Mouse (Mus musculus) hindbrain, postnatal 0 days (tissue): ENCODE measurements at regions not wholly inside any gene's neighbourhood (a gene's known extent, or its start where the extent isn't known, plus 50 kb on each side); places are given as distances from the start of the nearest gene placed in this dataset.

Source experiments
- ATAC-seq: fragments of 200-750 bp; cut with Nextera tagmentation; 2 replicates; pipeline ENCODE4 v1.8.0; 2017; ENCODE audit warnings: mild to moderate bottlenecking, moderate TSS enrichment, moderate library complexity
- DNase-seq: peaks from one replicate; pipeline ENCODE4 v3.0.0-alpha.2; 2015; ENCODE audit warnings: low spot score
- H3K27ac ChIP-seq: fragments of 300-500 bp; sonication (generic); 2 replicates; pipeline ENCODE4 v1.5.1; 2014; ENCODE audit warnings: mild to moderate bottlenecking
- H3K27me3 ChIP-seq: fragments of 300-500 bp; sonication (generic); 2 replicates; pipeline ENCODE4 v1.6.1; 2014; ENCODE audit warnings: low read length, mixed read lengths; ENCODE audit not compliant: insufficient read depth
- H3K36me3 ChIP-seq: fragments of 300-500 bp; sonication (generic); 2 replicates; pipeline ENCODE4 v1.6.1; 2014; ENCODE audit warnings: low read length, mixed read lengths; ENCODE audit not compliant: insufficient read depth
- H3K4me1 ChIP-seq: fragments of 300-500 bp; sonication (generic); 2 replicates; pipeline ENCODE4 v1.6.1; 2014; ENCODE audit warnings: antibody characterized with exemption, low read length, mixed read lengths; ENCODE audit not compliant: insufficient read depth
- H3K4me2 ChIP-seq: fragments of 300-500 bp; sonication (generic); 2 replicates; pipeline ENCODE4 v1.6.1; 2014; ENCODE audit warnings: low read depth, mild to moderate bottlenecking, low read length, moderate library complexity, mixed read lengths
- H3K4me3 ChIP-seq: fragments of 300-500 bp; sonication (generic); 2 replicates; pipeline ENCODE4 v1.5.1; 2014; ENCODE audit warnings: low read length
- H3K9ac ChIP-seq: fragments of 300-500 bp; sonication (generic); replicated peaks from 2 replicates; pipeline ENCODE4 v1.6.1; 2014; ENCODE audit warnings: mild to moderate bottlenecking, low read length, moderate library complexity, mixed read lengths
- H3K9me3 ChIP-seq: fragments of 300-500 bp; sonication (generic); 2 replicates; pipeline ENCODE4 v1.6.1; 2016; ENCODE audit warnings: low read length, mixed read lengths
- CTCF ChIP-seq: IDR thresholded peaks from 2 replicates; pipeline ENCODE4 v1.5.1; 2016; ENCODE audit warnings: antibody characterized with exemption, control low read depth, low read depth
- WGBS: fragments of 180-500 bp; shearing (Covaris S2); extraction: QIAGEN DNeasy Blood & Tissue Kit; methylation state at CpG from one replicate; pipeline ENCODE4 v1.1.7; 2014; 5-methylcytosine and 5-hydroxymethylcytosine counted together

DNA sequence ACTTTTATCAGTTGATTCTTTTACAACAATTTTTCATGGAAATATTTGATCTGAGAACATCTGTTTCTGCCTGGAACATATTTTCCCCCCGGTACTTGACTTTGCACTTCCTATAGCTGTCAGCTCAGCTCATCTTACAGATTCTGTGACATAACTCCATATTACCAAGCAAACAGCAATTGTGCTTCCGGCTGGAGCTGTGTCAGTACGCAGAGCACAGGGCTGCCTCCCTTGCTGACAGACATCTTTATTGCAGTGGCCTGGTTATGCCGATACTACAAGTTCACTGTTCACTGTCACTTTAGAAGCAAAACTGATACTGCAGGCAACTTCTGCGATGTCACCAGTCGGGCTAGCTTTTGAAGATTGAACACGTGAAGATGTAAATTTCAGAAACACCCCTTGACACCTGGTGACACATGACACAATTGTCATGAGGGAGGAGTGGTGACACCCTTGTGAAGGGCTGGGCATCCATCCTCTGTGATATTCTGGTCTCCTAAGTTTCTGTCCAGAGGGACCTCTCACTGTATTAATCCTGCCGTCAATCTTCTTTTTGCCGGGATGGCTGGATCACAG is 81.0 kb upstream of the Glrp1 start:
- DNase-seq (no peak), ATAC-seq (no peak)
- 72% methylated on average over 9 of the region's 9 CpGs for WGBS
- Histone ChIP-seq H3K27me3 (no peaks in the 10 kb centered on the region), H3K9ac (no peak overlapping the region), H3K9me3 (no peaks in the 10 kb centered on the region), H3K4me1 (peaks cover 7% of the 10 kb centered on the region; the same call in 1 of the 2 replicates), H3K27ac (no peak overlapping the region), H3K36me3 (no peaks in the 10 kb centered on the region), H3K4me3 (no peak overlapping the region), H3K4me2 (no peak overlapping the region)
- TF ChIP-seq CTCF = no peak

DNA sequence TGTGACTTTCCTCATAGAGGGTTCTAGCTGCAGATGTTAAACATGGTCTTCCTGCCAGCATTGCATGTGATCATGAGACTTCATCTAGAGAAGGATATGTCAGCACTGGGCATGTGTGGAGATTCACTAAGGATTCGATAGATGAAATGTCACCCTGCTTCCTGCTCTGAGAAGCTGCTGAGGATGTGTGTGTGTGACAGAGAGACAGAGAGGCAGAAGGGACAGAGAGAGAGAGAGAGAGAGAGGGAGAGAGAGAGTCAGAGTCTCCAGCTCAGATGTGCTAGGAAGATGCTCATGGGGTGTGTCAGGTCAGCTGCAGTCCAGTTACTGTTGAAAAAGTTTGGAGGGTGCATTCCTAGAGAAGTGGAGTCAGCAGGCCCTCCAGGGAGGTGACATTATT is 78.9 kb upstream of the Glrp1 start:
- Histone ChIP-seq H3K27ac (no peak overlapping the region), H3K9me3 (no peaks in the 10 kb centered on the region), H3K27me3 (no peaks in the 10 kb centered on the region), H3K9ac (no peak overlapping the region), H3K36me3 (no peaks in the 10 kb centered on the region), H3K4me1 (no peaks in the 10 kb centered on the region), H3K4me3 (no peak overlapping the region), H3K4me2 (no peak overlapping the region)
- no peak for ATAC-seq
- TF ChIP-seq CTCF = no peak
- 90% methylated on average over 1 of the region's 1 CpGs for WGBS
- DNase-seq = no peak

DNA sequence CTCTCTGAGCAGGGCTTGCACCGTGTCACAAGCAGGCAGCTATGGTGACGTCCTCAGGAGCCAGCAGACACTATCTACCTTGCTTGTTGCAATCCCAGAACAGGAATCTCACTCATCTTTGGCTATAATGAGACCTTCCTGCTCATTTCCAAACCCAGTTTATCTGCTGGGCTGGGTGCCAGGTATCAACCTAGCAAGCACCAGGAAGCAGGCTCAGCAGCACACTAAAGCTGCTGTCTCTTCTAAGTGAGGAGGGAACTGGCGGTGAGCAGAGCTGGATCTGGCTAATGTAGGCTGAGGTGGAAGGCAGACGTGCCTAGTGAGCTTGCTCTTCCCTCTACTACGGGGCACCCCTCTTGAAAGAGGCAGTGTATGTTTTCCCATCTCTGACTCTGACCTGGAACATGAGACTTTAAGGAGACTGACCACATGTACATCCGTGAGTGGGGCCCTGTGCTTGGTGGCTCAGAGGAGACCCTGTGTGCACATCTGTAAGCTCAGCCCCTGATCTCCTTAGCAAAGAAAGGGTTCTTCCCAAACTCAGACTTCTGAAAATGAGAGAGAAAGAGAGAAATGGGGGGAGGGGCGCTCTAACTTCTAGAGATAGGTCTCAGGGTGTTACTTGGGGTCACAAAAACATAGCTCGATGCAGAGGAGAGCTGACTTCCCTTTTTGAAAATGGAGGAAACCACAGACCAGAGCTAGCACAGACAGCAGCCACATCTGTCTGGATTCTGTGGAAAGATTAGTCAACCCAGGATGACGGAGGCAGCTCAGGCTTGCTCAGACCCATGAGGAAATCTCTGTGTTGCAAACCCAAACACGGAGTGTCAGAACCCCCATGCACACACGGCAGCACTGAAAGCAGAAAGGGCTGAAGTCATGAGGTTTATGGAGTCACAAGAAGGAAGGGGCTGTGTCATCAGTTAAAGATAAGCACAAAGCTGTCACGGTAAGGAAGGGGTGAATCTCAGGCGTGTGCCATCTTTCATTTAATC is 77.3 kb upstream of the Glrp1 start:
- no peak for DNase-seq
- no peak overlapping the region for H3K9ac ChIP-seq
- no peaks in the 10 kb centered on the region for H3K9me3 ChIP-seq
- ATAC-seq = no peak
- no peaks in the 10 kb centered on the region for H3K4me1 ChIP-seq
- WGBS = 77% methylated on average over 13 of the region's 13 CpGs
- H3K36me3 ChIP-seq = no peaks in the 10 kb centered on the region
- H3K27me3 ChIP-seq = no peaks in the 10 kb centered on the region
- no peak for TF ChIP-seq CTCF
- H3K4me2 ChIP-seq = no peak overlapping the region
- H3K27ac ChIP-seq = no peak overlapping the region
- H3K4me3 ChIP-seq = no peak overlapping the region

GRCm38 (mm10) chr1:88586128-88586527 is 76.3 kb upstream of the Glrp1 start:
- Histone ChIP-seq H3K9ac (no peak overlapping the region), H3K36me3 (no peaks in the 10 kb centered on the region), H3K9me3 (no peaks in the 10 kb centered on the region), H3K27me3 (no peaks in the 10 kb centered on the region), H3K4me1 (no peaks in the 10 kb centered on the region), H3K27ac (no peak overlapping the region), H3K4me3 (no peak overlapping the region), H3K4me2 (no peak overlapping the region)
- ATAC-seq (no peak), DNase-seq (no peak)
- no peak for TF ChIP-seq CTCF
- WGBS = 85% methylated on average over 2 of the region's 2 CpGs

- Histone ChIP-seq H3K4me3 (no peak overlapping the region), H3K9ac (no peak overlapping the region), H3K4me1 (no peaks in the 10 kb centered on the region), H3K36me3 (no peaks in the 10 kb centered on the region), H3K27ac (no peak overlapping the region), H3K27me3 (no peaks in the 10 kb centered on the region), H3K4me2 (no peak overlapping the region), H3K9me3 (no peaks in the 10 kb centered on the region)
- DNase-seq (no peak), ATAC-seq (no peak)
- 61% methylated on average over 5 of the region's 5 CpGs for WGBS
- no peak for TF ChIP-seq CTCF
Observed at GRCm38 (mm10) chr1:88584515-88585033, 74.7 kb upstream of the Glrp1 start.

- Histone ChIP-seq H3K27me3 (no peaks in the 10 kb centered on the region), H3K9ac (no peak overlapping the region), H3K4me1 (no peaks in the 10 kb centered on the region), H3K4me2 (no peak overlapping the region), H3K9me3 (no peaks in the 10 kb centered on the region), H3K36me3 (no peaks in the 10 kb centered on the region), H3K4me3 (no peak overlapping the region), H3K27ac (no peak overlapping the region)
- no peak for DNase-seq
- no peak for TF ChIP-seq CTCF
- no peak for ATAC-seq
Observed at GRCm38 (mm10) chr1:88578231-88578620, 68.4 kb upstream of the Glrp1 start.
